Mouse (Mus musculus): Measurements from ENCODE around the gene Fkbp10. TPM values are rescaled to one million over a fixed set of nuclear protein-coding genes. Genes with fewer than 3 reads are reported as not detected.

Fkbp10 gene
- 30.1 and 37.1 TPM in 2 replicates for polyA plus RNA-seq (2015; fragmentation: Nextera tagmentation; extraction: Ambion mirVana)

GRCm38 (mm10) chr11:100414914-100415822 is at the start of gene Fkbp10:
Fkbp10 (plus strand) TSS chr11:100415697.

GRCm38 (mm10) chr11:100397600-100398389 is 17.7 kb upstream of the Fkbp10 start, which contains the start of gene Jup:
Jup (minus strand) TSS chr11:100397763.

GRCm38 (mm10) chr11:100414021-100414913 is 1.2 kb upstream of the Fkbp10 start, which contains the start of gene P3h4:
P3h4 (minus strand) TSS chr11:100414836.

GRCm38 (mm10) chr11:100441797-100442196 is 26.3 kb downstream of the Fkbp10 start, which contains the start of the genes Nt5c3b and Klhl10:
Nt5c3b (minus strand) TSS chr11:100441808.
Klhl10 (plus strand) TSS chr11:100441917.

GRCm38 (mm10) chr11:100472197-100472934 is 56.9 kb downstream of the Fkbp10 start, which contains the start of gene Klhl11:
Klhl11 (minus strand) TSS chr11:100472741.

Other genes starting within 250 kb of the Fkbp10 start
- gene Krt9, start 222.5 kb upstream of the Fkbp10 start, polyA plus RNA-seq (2015; fragmentation: Nextera tagmentation; extraction: Ambion mirVana): not detected in 2 replicates
- 7.3 and 10.0 TPM in 2 replicates for gene Krt14, start 208.1 kb upstream of the Fkbp10 start, polyA plus RNA-seq (2015; fragmentation: Nextera tagmentation; extraction: Ambion mirVana)
- gene Krt16, start 166.8 kb upstream of the Fkbp10 start, polyA plus RNA-seq (2015; fragmentation: Nextera tagmentation; extraction: Ambion mirVana): not detected in 2 replicates
- 0.35 and 0.47 TPM in 2 replicates for gene Krt17, start 154.7 kb upstream of the Fkbp10 start, polyA plus RNA-seq (2015; fragmentation: Nextera tagmentation; extraction: Ambion mirVana)
- not detected in 2 replicates for gene Krt42, start 145.8 kb upstream of the Fkbp10 start, polyA plus RNA-seq (2015; fragmentation: Nextera tagmentation; extraction: Ambion mirVana)
- 1,779 and 1,788 TPM in 2 replicates for gene Eif1, start 95.8 kb upstream of the Fkbp10 start, polyA plus RNA-seq (2015; fragmentation: Nextera tagmentation; extraction: Ambion mirVana)
- not detected in 2 replicates for gene Gast, start 81.3 kb upstream of the Fkbp10 start, polyA plus RNA-seq (2015; fragmentation: Nextera tagmentation; extraction: Ambion mirVana)
- gene Hap1, start 59.6 kb upstream of the Fkbp10 start, polyA plus RNA-seq (2015; fragmentation: Nextera tagmentation; extraction: Ambion mirVana): 1.9 and 2.3 TPM in 2 replicates
- gene Jup, start 17.9 kb upstream of the Fkbp10 start, polyA plus RNA-seq (2015; fragmentation: Nextera tagmentation; extraction: Ambion mirVana): 17.7 and 22.8 TPM in 2 replicates
- 11.7 and 17.0 TPM in 2 replicates for gene P3h4, start 861 bp upstream of the Fkbp10 start, polyA plus RNA-seq (2015; fragmentation: Nextera tagmentation; extraction: Ambion mirVana)
- gene Nt5c3b, start 26.1 kb downstream of the Fkbp10 start, polyA plus RNA-seq (2015; fragmentation: Nextera tagmentation; extraction: Ambion mirVana): 37.4 and 44.0 TPM in 2 replicates
- gene Klhl10, start 26.2 kb downstream of the Fkbp10 start, polyA plus RNA-seq (2015; fragmentation: Nextera tagmentation; extraction: Ambion mirVana): 0.07 and 0.27 TPM in 2 replicates
- gene Klhl11, start 57.0 kb downstream of the Fkbp10 start, polyA plus RNA-seq (2015; fragmentation: Nextera tagmentation; extraction: Ambion mirVana): 1.9 and 2.7 TPM in 2 replicates
- 36.3 and 40.0 TPM in 2 replicates for gene Acly, start 112.3 kb downstream of the Fkbp10 start, polyA plus RNA-seq (2015; fragmentation: Nextera tagmentation; extraction: Ambion mirVana)
- 0.22 TPM in 2 replicates for gene Ttc25, start 129.9 kb downstream of the Fkbp10 start, polyA plus RNA-seq (2015; fragmentation: Nextera tagmentation; extraction: Ambion mirVana)
- 33.2 and 40.8 TPM in 2 replicates for gene Cnp, start 159.2 kb downstream of the Fkbp10 start, polyA plus RNA-seq (2015; fragmentation: Nextera tagmentation; extraction: Ambion mirVana)
- 22.4 and 25.7 TPM in 2 replicates for gene Nkiras2, start 203.5 kb downstream of the Fkbp10 start, polyA plus RNA-seq (2015; fragmentation: Nextera tagmentation; extraction: Ambion mirVana)
- 88.8 and 94.0 TPM in 2 replicates for gene Dnajc7, start 204.5 kb downstream of the Fkbp10 start, polyA plus RNA-seq (2015; fragmentation: Nextera tagmentation; extraction: Ambion mirVana)

Data from spleen, postnatal 0 days (tissue).